Mouse (Mus musculus) ovary, adult 18-20 months (tissue): Measurements from ENCODE around the gene Psmc1.

Source experiments
- DNase-seq: peaks from one replicate; pipeline ENCODE4 v3.0.0; 2022; ENCODE audit warnings: low spot score, mixed read lengths

The Psmc1 gene

DNA sequence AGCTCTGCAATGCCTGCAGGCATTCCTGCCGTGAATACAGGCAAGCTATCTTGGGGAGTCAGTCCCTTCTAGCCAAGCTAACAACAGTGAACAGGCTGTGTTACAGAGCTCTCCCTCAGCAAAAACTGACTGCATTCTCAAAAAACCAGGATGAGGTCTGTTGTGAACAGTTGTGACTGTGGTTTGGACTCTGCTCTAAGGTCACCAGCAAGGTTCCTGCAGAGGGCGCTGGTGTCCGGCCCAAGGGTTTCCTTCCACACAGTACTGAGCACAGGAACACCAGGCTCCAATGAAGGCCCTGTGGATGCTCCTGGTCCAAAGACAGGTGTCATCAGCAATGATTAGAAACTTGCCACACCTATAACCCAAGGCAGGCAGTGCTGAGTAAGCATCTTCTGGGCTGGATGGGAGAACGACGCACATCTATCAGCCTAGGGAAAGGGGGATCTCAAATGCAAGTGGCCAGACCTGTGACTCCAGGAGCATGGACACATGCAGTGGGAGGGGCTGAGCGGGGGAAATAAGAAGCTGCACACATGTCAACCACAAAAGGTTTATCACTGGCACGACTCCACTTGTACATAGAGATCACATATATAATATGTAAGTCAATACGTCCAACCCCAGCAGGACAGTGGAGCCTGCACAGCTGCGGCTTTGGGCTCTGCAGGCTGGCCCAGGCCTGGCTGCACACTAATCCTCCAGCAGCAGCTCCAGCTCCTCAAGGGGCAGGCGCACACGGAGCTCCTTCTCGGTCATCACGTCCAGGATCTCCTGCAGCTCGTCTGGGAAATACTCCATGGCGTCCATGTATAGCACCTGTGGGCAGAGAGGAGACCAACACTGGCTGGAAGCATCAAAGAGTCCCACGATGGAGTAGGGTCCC is 15.2 kb downstream of the Psmc1 start:
- DNase-seq = no peak

DNA sequence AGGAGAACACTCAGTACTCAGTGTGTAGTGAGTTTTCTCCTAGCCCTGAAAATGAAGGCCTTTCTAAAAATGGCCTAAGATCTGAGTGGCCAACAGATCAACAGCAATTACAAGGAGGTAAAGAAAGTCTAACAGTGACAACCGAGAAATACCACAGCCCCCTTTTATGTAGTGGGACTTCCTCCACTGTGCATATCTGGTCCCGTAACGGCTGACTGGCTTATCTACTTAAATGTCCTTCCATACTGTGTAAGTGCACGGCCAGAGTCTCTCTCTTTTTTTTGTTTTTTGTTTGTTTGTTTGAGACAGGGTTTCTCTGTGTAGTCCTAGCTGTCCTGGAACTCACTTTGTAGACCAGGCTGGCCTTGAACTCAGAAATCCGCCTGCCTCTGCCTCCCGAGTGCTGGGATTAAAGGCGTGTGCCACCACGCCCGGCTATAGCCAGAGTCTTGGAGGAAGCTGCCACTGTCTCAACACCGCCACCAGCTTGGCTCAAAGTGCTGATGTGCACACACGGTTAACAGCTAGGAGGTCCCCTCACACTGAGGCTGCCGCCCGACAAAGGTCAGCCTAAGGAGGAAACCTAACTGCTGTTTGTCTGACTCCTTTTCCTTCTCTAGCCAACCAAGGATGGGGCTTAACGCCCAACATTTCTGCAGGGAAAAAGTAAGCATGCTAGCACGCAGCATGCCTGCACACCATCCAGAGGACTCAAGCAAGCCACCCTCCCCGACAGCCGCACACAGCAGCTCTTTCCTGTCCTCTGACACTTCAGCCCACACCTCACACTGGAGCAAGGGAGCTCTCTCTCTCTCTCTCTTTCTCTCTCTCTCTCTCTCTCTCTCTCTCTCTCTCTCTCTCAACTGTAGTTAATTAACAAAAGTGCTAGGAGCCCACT is 17.3 kb downstream of the Psmc1 start:
- DNase-seq = no peak

DNA sequence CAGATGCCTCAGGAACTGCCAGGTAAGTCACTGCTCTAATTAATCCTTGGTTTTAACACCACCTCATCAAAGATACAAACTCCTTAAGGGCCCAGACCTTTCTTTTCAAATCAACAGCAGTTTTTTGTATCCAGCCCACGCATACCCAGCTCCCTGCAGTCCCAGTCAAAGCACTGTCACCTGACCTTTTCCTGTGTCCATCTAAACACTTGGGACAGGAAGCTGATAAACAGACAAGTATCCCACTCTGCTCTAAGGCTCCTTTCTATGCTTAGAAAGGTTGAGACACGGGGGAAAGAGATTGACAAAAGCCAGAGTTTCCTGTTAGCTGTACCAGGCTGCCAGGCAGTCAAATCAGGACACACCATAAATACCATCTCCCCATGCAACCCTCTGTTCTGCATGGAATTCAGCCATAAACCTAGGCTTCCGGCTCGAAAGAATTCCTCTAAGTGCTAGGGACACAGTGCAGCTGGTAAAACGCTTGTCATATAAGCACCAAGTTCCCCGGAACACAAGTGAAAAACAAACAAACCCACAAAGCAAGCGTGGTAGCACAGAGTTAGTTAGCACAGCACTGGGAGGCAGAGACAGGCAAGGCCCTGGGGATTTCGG is 18.0 kb downstream of the Psmc1 start:
- DNase-seq = no peak

DNA sequence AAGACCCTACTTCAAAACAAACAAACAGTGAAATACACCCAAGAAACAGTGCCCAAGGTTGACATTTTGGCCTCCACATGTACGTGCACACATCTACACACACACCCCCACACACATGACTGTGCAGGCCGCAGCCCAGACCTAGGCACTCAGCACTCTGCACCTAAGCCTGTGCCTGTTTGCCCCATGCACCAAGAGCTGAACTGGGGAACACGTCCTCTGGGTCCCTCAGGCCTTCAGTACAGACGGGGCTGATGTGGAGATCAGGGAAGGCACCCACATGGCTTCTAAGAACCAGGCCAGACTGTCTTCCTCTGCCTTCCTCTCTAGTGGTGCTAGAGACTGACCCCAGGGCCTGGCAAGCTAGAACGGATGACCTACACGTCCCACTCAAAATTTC is 18.6 kb downstream of the Psmc1 start:
- no peak for DNase-seq

DNA sequence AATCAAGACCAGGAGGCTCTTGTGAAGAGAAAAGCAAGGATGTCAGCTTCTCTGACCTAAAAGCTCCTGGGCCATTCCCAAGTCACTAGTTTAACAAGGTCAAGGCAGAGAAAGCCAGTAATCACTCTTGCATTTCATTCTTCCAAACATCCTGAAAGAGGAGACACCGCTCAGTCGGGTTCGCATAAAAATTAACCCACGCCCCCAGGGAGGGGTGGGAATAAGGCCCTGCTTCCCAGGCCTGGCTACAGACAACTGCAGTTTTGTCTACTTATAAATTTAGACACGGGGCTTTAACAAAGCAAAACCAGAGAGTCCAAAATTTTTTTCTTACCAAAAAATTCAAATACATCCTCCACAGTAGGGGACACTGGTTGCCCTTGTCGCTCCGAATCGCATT is 19.0 kb downstream of the Psmc1 start:
- DNase-seq = no peak

DNA sequence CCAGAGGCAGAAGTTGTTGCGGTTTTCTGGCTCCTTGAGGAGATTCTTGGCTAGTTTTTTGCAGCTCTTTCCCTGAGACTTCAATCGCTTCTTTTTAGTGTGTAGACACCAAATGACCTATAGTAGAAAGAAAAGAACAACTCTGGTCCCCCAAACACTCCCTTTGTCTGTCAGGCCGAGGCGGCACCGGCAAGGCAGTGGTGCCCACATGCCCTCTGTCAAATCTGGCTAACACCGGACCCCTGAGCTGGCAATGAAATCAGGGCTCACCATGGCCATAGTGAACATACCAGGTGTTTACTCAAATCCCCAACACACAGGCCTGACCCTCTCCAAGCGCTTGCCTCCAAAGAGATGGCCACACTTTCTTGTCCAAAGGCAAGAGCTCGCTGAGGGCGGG is 21.2 kb downstream of the Psmc1 start:
- DNase-seq = no peak

DNA sequence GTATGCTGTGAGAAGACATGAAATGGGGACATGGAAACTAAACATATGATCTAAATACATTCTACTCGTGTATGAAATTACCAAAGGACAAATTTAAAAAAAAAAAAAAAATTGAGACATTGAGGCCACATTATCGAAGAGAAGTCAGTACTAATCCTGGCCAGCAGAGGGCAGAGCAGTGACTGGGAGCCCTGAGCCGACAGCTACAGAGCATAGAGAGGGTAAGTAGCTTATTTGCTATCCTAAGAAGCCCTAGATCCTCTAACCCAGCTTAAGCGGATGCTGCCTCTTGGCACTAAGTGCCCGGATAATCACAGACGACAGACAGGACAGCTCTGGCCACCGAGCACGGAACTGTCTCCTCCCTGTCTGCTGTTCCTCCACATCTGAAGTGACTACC is 21.7 kb downstream of the Psmc1 start:
- no peak for DNase-seq

DNA sequence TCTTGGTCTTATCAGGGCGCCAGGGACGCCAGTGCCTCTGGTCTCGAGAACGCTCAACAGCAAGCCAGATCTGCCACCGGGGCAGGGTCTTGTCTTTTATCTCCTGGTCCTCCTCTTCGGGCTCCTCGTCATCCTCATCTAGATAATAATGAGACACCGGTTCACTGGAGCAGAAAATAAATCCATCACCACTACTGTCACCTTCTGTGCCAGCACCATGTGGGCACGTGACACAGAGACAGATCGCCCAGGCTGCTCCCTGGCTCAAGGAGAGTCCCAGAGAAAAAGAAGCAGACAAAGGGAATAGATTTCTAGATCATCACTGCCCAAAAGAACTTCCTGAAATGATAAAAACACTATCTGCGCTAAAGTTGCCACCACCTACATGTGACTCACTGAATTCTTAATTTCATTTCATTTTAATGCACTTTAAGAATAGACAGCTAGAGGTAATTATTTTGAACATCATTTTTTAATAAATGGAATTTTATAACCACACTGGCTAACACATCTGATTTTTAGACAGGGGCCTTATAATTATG is 24.5 kb downstream of the Psmc1 start:
- no peak for DNase-seq

DNA sequence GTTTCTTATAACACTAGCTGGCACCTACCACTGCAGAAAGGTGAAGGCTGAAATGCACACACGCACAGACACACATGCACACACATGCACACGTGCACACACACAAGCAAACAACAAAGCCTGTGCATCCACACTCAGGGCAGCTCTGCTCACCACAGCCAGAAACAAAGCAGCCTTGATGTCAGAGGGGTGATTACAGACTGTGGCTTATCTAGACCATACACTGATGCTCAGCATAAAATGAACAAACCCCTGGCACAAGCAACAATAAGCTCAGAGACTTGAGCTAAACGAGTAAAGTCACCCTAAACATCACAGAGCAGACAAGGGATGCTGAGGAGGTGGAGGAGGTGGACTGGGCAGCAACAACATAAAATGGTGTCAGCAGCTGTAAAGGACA is 25.2 kb downstream of the Psmc1 start:
- DNase-seq = no peak

DNA sequence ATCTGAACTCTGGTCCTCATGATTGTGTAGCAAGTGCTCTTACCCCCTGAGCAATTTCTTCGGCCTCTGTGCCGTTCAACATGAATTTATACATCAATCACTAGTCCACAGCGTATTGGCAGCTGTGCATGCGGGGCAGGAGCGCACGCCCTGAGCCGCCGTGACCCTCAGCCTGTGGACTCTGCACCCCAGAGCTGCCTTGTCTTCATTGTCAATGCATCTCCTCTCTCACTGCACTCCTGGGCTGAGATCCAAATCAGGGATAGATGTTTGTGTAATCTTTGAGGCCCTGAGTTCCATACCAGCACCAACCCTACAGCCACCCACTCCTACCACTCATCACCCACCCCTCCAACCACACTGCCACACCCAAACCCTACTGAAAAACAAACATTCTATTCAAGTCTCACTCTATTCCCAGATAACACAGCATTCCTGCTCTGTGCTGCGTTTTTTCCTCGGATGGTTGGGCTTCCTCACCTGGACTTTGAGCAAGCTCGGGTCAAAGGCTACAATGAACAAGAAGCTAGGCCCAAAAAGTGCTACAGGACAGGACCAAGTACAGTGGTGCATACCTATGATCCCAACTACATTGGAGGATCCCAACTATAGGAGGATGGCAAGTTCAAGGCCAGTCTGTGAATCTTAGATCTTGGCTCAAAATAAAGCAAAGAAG is 33.0 kb downstream of the Psmc1 start:
- no peak for DNase-seq

DNA sequence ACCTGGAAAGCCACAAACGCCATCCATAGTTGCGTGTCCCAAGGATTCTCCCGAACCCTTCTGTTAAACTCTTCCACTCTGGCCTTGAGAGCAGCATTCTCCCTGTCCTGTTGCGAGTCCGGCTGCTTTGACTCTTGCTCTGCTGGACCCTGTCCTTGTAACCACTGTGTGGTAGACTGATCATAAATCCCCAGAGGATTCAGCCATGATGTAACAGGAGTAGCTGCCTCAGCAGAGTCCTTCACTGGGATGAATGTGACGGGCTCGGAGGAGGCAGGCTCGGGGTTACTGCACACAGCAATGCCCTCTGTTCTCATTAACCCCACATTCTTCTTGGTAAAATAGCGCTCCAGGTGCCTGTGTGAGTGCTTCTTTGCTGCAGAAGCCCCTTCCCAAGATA is 33.8 kb downstream of the Psmc1 start:
- no peak for DNase-seq

DNA sequence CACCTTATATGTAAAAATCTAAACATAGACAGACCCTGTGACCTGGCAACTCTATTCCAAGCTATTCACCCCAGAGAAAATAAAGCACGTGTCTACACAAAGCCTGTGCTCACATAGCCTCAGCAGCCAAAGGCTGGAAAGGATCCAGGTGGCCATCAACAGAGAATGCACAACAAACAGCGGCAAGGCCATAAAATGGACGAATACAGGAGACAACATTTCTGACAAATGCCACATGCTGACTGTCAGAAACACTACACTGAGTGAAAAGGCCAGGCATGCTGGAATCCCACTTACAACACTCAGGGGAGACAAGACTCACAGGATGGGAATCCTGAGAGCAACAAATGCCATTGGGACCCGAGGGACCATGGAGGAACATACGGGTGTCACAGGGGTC is 34.3 kb downstream of the Psmc1 start:
- DNase-seq = no peak

DNA sequence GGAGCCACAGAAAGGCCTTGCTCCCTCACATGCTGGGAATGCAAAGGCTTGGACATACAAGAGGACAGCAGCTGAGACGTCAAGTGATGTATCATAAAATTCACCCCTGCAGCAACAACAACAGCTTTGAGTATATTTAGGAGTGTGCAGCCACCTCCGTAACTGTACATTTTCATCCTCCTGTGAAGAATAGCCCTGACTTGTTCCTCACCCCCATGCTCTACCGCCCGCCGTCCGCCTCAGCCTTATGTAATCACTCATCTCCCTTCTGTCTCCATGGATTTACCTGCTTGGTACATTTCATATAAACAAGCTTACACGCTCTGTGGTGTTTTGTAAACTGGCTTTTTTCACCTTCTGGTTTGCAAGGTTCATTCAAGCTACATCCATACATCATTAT is 42.5 kb downstream of the Psmc1 start:
- no peak for DNase-seq

DNA sequence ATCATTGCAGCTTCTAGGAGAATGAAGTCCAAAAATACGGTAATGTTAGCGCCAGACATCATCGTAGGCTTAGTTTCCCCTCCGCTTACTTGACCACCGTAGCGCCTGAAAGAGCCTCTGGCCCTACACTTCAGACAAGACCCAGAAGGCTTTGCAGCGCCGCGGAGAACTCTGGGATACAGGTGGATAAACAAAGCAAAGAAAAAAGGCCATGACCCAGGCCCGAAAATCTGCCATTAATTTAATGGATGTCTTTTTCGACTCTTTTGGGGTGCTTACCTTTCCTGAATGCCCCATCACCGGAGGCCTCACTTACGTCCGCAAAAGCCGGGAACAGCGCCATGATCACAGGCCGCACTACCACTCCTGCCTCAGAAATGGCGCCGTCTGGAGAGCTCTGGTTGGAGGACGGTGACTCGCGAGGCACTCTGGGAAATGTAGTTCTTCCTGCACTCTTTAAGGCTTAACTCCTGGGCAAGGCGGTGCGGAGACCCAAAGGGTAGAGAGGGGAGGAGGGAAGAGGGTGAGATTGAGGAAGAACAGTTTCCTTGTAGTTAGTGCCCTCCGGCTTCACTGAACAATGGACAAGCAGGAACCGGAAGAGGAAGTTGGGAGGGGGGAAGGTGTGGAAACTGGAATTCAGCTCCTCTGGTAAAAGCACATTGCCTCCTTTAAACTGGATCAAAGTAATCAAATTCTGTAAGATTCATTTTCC is 49.5 kb downstream of the Psmc1 start, which contains the start of gene Nrde2:
TSS of gene Nrde2 (minus strand) at position 393 of the 715 bp plus-strand sequence.
- DNase-seq = peak; percentile 84

DNA sequence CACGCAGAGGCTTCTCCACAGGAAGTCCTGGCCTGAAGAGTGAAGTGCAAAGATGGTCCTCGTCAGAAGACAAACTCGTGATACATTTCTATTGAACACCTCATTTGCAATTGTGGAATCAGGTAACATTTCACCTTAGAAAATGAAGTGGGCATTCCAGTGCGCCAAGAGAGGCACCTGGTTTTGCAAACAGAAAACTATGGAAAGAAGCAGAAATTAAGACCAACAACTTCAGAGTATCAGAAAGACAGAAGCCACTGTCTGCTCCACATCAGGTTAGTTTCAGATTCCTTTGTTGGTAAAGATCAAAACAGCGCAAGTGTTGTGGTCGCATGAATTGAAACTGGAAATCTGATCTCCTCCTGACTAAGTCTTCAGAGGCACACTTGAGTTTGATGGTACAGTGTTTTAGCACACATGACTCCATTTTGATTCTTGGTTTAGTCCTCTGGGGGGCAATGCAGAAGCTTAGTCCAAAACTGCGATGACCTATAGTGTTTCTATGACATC is 55.1 kb downstream of the Psmc1 start:
- no peak for DNase-seq

DNA sequence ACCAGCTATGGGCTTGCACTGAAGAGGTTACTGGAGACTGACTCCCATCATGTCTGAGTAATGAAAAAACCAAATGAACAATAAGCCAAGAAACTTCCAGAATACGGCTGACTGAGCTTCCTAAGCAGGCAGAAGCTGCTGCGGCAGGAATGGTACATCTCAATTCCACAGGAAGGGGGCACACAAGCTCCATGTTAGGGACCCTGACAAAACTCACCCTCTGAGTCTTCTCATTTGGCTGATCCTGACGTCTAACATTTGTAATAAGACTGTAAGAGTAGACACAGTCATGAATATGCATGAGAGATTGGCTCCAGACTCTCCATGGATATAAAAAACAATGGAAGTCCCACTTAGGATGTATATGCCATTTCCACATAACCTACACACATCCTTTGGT is 56.2 kb downstream of the Psmc1 start:
- no peak for DNase-seq

DNA sequence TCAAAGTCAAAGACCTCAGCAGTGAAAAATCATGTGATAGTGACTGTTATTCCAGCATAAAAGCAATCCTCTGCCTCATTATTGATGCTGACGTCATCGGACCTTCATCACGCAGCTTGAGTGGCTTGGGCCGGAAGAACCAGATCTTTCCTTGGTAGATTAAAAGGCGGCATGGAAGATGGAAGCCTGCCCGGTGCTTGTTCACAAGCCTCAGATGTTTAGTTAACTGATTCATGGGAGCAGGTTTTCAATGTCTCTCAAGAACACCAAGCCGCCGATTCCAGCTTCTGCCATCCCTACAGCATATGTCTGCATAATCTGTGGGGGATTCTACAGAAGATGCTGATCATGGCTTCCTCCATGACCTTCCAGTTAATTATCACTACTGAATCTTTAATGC is 57.0 kb downstream of the Psmc1 start:
- no peak for DNase-seq

DNA sequence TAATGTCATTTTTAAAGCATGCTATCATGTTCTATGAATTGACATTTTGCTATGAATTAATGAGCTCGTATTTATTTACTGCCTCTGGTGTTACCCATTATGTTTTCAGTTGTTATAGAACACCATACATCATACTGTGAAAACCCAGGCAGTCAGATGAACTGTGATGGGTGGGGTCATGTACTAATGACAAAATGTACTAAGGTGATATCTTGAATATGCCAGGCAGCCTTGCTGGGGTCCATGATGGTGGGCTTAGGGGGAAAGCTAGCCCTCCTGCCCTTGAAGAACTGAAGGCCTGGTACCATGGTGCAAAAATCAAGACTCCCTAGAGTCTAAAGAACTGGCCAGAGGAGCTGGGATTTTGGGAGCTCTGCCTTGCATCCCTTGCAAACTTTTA is 57.5 kb downstream of the Psmc1 start:
- DNase-seq = no peak

DNA sequence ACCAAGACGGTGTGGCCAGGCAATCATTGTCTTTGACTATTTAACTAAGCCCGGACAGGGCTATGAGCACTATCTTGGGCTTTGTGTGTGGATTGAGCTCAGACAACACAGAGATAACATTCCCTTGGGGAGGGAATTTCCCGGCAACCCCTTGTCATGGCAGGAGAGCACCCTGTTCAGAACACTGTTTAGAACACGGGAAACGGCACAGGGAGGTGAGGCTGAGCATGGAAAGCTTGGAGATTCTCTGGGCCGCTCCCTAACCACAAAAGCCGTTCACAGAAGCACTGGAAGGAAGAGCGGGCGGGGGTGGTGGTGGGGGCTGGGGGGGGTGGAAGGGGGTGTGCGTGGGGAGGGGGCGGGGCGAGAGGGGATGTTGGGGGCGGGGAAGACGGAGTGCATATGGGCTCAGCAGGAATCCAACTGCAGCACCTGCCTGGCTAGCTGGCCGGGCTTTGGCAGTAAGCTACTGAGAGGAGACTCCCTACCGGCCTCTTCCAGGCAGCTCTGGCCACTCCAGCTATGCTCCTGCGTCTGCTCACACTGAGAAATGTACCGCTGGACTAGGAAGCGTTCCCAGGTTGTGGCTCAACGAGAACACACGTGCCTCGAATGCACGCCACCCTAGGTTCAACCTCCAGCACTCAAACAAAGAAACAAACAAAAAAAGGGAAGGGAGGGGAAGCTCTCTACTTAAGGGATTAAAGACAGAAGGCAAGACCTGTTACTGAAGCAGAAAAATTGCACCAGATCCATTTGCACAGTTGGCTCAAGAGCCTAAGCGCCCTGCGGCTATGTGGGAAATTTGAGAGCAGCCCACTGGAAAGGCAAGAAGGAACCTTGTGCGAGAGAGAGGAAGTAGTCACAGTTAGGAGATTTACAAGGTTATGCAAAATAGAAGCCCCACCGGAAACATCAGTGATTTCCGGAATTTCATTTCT is 58.2 kb downstream of the Psmc1 start:
- DNase-seq = no peak

DNA sequence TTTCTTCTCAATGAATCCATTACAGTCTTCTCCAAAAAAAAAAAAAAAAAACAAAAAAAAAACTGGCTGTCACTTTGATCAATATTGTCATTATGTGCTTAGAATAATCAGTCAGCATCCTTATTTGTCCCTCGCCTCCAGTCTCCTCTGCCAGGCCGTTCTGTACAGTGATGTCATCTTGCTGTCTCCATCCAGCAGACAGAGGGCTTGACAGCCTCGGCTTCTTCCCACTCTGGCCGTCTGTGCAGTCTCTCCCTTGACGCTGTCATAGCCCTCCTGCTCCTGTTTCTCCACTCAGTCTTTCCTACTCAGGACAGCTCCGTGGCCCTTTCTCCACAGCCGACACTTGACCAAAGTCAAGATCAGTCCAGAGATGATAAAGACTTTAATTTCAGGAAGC is 62.5 kb downstream of the Psmc1 start:
- no peak for DNase-seq
